Mouse (Mus musculus) left cerebral cortex, adult 9 months (tissue): ENCODE measurements around the gene Nhsl1.
"Not testable (repeated sequence)": the region's sequence is repeated elsewhere in the genome, so short reads cannot be mapped to it uniquely, and the experiment has no call there.

Source experiments
- DNase-seq, 2 experiments: peaks; one replicate each; pipeline ENCODE4 v3.0.0; 2022; ENCODE audit warnings: low spot score in 2 of 2

Gene Nhsl1

GRCm38 (mm10) chr10:18445603-18446358 lies 127.0 kb downstream of the Nhsl1 start:
- no peak for DNase-seq

- DNase-seq, result no peak
Observed at GRCm38 (mm10) chr10:18446359-18446820, 127.6 kb downstream of the Nhsl1 start.

GRCm38 (mm10) chr10:18447299-18447698 lies 128.5 kb downstream of the Nhsl1 start:
- DNase-seq, result no peak

- DNase-seq, result not testable (repeated sequence)
Observed at GRCm38 (mm10) chr10:18448896-18449295, 130.1 kb downstream of the Nhsl1 start.

GRCm38 (mm10) chr10:18453380-18453779 lies 134.6 kb downstream of the Nhsl1 start:
- DNase-seq, result peak; percentile 52 to 91

- DNase-seq, result no peak
Observed at GRCm38 (mm10) chr10:18454161-18454560, 135.4 kb downstream of the Nhsl1 start.

- DNase-seq, result no peak
Observed at GRCm38 (mm10) chr10:18455301-18455920, 136.6 kb downstream of the Nhsl1 start.

GRCm38 (mm10) chr10:18457808-18458475 lies 139.2 kb downstream of the Nhsl1 start:
- no peak for DNase-seq

GRCm38 (mm10) chr10:18461336-18461735 lies 142.6 kb downstream of the Nhsl1 start:
- DNase-seq, result no peak

GRCm38 (mm10) chr10:18463071-18463841 lies 144.5 kb downstream of the Nhsl1 start:
- no peak for DNase-seq

GRCm38 (mm10) chr10:18468396-18468795 lies 149.6 kb downstream of the Nhsl1 start:
- DNase-seq, result no peak

- DNase-seq, result no peak
Observed at GRCm38 (mm10) chr10:18469279-18470135, 150.7 kb downstream of the Nhsl1 start.

- no peak for DNase-seq
Observed at GRCm38 (mm10) chr10:18470351-18471060, 151.7 kb downstream of the Nhsl1 start.

- DNase-seq, result no peak
Observed at GRCm38 (mm10) chr10:18471648-18472047, 152.9 kb downstream of the Nhsl1 start.

GRCm38 (mm10) chr10:18475126-18475525 lies 156.3 kb downstream of the Nhsl1 start:
- no peak for DNase-seq

GRCm38 (mm10) chr10:18478294-18478693 lies 159.5 kb downstream of the Nhsl1 start:
- peak in 1 of 2 experiments; percentile 14 for DNase-seq

- DNase-seq, result no peak
Observed at GRCm38 (mm10) chr10:18479285-18479684, 160.5 kb downstream of the Nhsl1 start.

- peak in 1 of 2 experiments; percentile 33 for DNase-seq
Observed at GRCm38 (mm10) chr10:18480836-18481235, 162.1 kb downstream of the Nhsl1 start.

- DNase-seq, result peak; percentile 18 to 74
Observed at GRCm38 (mm10) chr10:18482558-18483141, 163.9 kb downstream of the Nhsl1 start.

- no peak for DNase-seq
Observed at GRCm38 (mm10) chr10:18483658-18484057, 164.9 kb downstream of the Nhsl1 start.
